Mouse (Mus musculus): ENCODE measurements around the gene Ppcdc.

GRCm38 (mm10) chr9:57449715-57450114 lies 9.8 kb upstream of the Ppcdc start:
- TF ChIP-seq CTCF (IDR thresholded peaks at IDR 0.05; ENCODE audit: control insufficient read depth, insufficient read depth, low read length) (no peak), POLR2A (IDR thresholded peaks at IDR 0.05; ENCODE audit: borderline replicate concordance, control insufficient read depth, low read depth, low read length) (no peak)

Measured in bone marrow, adult 2 months (tissue).